Mouse (Mus musculus) kidney, postnatal 0 days (tissue): ENCODE data around the gene Fbxl7. TPM values are rescaled to one million over a fixed set of nuclear protein-coding genes. Genes with fewer than 3 reads are reported as not detected.
"Not testable (repeated sequence)": the region's sequence is repeated elsewhere in the genome, so short reads cannot be mapped to it uniquely, and the experiment has no call there.

ENCODE experiments used
- ATAC-seq: fragments of 200-750 bp; cut with Nextera tagmentation; replicated peaks from 2 replicates; pipeline ENCODE4 v1.8.0; 2017; ENCODE audit warnings: low read depth, moderate number of reproducible peaks, moderate TSS enrichment, moderate library complexity; ENCODE audit not compliant: low FRiP score
- DNase-seq: peaks from one replicate; pipeline ENCODE4 v3.0.0-alpha.2; 2016; ENCODE audit warnings: low spot score
- H3K27ac ChIP-seq: fragments of 300-500 bp; sonication (generic); 2 replicates; pipeline ENCODE4 v1.5.1; 2014; ENCODE audit warnings: mild to moderate bottlenecking
- H3K27me3 ChIP-seq: fragments of 300-500 bp; sonication (generic); 2 replicates; pipeline ENCODE4 v1.6.1; 2014; ENCODE audit warnings: low read length, mixed read lengths; ENCODE audit not compliant: insufficient read depth
- H3K36me3 ChIP-seq: fragments of 300-500 bp; sonication (generic); 2 replicates; pipeline ENCODE4 v1.6.1; 2014; ENCODE audit warnings: low read length, mixed read lengths; ENCODE audit not compliant: insufficient read depth
- H3K4me1 ChIP-seq: fragments of 300-500 bp; sonication (generic); replicated peaks from 2 replicates; pipeline ENCODE4 v1.6.1; 2014; ENCODE audit warnings: antibody characterized with exemption, low read length, mixed read lengths; ENCODE audit not compliant: insufficient read depth
- H3K4me2 ChIP-seq: fragments of 300-500 bp; sonication (generic); 2 replicates; pipeline ENCODE4 v1.6.1; 2014; ENCODE audit warnings: mild to moderate bottlenecking, low read length, moderate library complexity, mixed read lengths
- H3K4me3 ChIP-seq: fragments of 300-500 bp; sonication (generic); replicated peaks from 2 replicates; pipeline ENCODE4 v1.5.1; 2014; ENCODE audit warnings: low read depth, low read length
- H3K9ac ChIP-seq: fragments of 300-500 bp; sonication (generic); 2 replicates; pipeline ENCODE4 v1.6.1; 2014; ENCODE audit warnings: low read depth, low read length
- H3K9me3 ChIP-seq: fragments of 300-500 bp; sonication (generic); replicated peaks from 2 replicates; pipeline ENCODE4 v1.6.1; 2016; ENCODE audit warnings: low read length, inconsistent platforms, mixed read lengths
- CTCF ChIP-seq: IDR thresholded peaks from 2 replicates; pipeline ENCODE4 v1.5.1; 2016; ENCODE audit warnings: antibody characterized with exemption, low read depth, mild to moderate bottlenecking, moderate library complexity
- WGBS: fragments of 180-500 bp; shearing (Covaris S2); extraction: QIAGEN DNeasy Blood & Tissue Kit; methylation state at CpG from one replicate; pipeline ENCODE4 v1.1.7; 2014; 5-methylcytosine and 5-hydroxymethylcytosine counted together
- polyA plus RNA-seq: library from polyadenylated mRNA; unstranded; fragments of >200 nt; fragmentation: Nextera tagmentation; extraction: Ambion mirVana; gene quantifications from 2 replicates; pipeline ENCODE4 v1.2.1, GENCODE M21; 2015

The Fbxl7 gene
- polyA plus RNA-seq, 1 experiment from 2014 or later: 7.9 TPM

GRCm38 (mm10) chr15:26774895-26775294 is 120.5 kb downstream of the Fbxl7 start:
- no peak for DNase-seq
- no peak overlapping the region for H3K4me2 ChIP-seq
- ATAC-seq: no peak
- no peak overlapping the region for H3K27ac ChIP-seq
- 87% methylated on average over 2 of the region's 2 CpGs for WGBS
- no peak overlapping the region for H3K9ac ChIP-seq
- no peak for TF ChIP-seq CTCF
- no peaks in the 10 kb centered on the region for H3K4me1 ChIP-seq
- no peaks in the 10 kb centered on the region for H3K36me3 ChIP-seq
- H3K4me3 ChIP-seq: no peak overlapping the region
- H3K27me3 ChIP-seq: no peaks in the 10 kb centered on the region
- H3K9me3 ChIP-seq: no peaks in the 10 kb centered on the region

GRCm38 (mm10) chr15:26761651-26762050 is 133.7 kb downstream of the Fbxl7 start:
- 62% methylated on average over 4 of the region's 4 CpGs for WGBS
- DNase-seq (peak; percentile 11), ATAC-seq (no peak)
- Histone ChIP-seq H3K9ac (no peak overlapping the region), H3K4me2 (no peak overlapping the region), H3K4me3 (no peak overlapping the region), H3K36me3 (no peaks in the 10 kb centered on the region), H3K4me1 (no peaks in the 10 kb centered on the region), H3K27me3 (no peaks in the 10 kb centered on the region), H3K27ac (no peak overlapping the region), H3K9me3 (no peaks in the 10 kb centered on the region)
- no peak for TF ChIP-seq CTCF

GRCm38 (mm10) chr15:26748484-26748883 is 146.9 kb downstream of the Fbxl7 start:
- 97% methylated on average over 3 of the region's 3 CpGs for WGBS
- ATAC-seq (no peak), DNase-seq (no peak)
- Histone ChIP-seq H3K9ac (no peak overlapping the region), H3K36me3 (no peaks in the 10 kb centered on the region), H3K4me1 (no peaks in the 10 kb centered on the region), H3K27ac (no peak overlapping the region), H3K4me2 (no peak overlapping the region), H3K4me3 (no peak overlapping the region), H3K27me3 (no peaks in the 10 kb centered on the region), H3K9me3 (no peaks in the 10 kb centered on the region)
- no peak for TF ChIP-seq CTCF

GRCm38 (mm10) chr15:26732366-26732765 is 163.0 kb downstream of the Fbxl7 start:
- H3K36me3 ChIP-seq: no peaks in the 10 kb centered on the region
- ATAC-seq (no peak), DNase-seq (no peak)
- no peak overlapping the region for H3K9ac ChIP-seq
- H3K4me1 ChIP-seq: no peaks in the 10 kb centered on the region
- no peak overlapping the region for H3K27ac ChIP-seq
- H3K4me3 ChIP-seq: no peak overlapping the region
- no peaks in the 10 kb centered on the region for H3K27me3 ChIP-seq
- no peaks in the 10 kb centered on the region for H3K9me3 ChIP-seq
- H3K4me2 ChIP-seq: no peak overlapping the region
- TF ChIP-seq CTCF: no peak
- WGBS: 78% methylated on average over 2 of the region's 2 CpGs

- Histone ChIP-seq H3K9me3 (no peaks in the 10 kb centered on the region), H3K4me3 (no peak overlapping the region), H3K27ac (no peak overlapping the region), H3K27me3 (no peaks in the 10 kb centered on the region), H3K36me3 (no peaks in the 10 kb centered on the region), H3K4me1 (no peaks in the 10 kb centered on the region), H3K9ac (no peak overlapping the region), H3K4me2 (no peak overlapping the region)
- no peak for TF ChIP-seq CTCF
- 90% methylated on average over 2 of the region's 2 CpGs for WGBS
- no peak for ATAC-seq
- no peak for DNase-seq
Measured at GRCm38 (mm10) chr15:26730760-26731159, 164.6 kb downstream of the Fbxl7 start.

GRCm38 (mm10) chr15:26729341-26729740 is 166.0 kb downstream of the Fbxl7 start:
- H3K27ac ChIP-seq, H3K4me1 ChIP-seq, H3K4me3 ChIP-seq, H3K9ac ChIP-seq, H3K9me3 ChIP-seq, ATAC-seq, H3K36me3 ChIP-seq, H3K27me3 ChIP-seq, DNase-seq, H3K4me2 ChIP-seq: not testable (repeated sequence)
- WGBS: 80% methylated on average over 4 of the region's 7 CpGs

GRCm38 (mm10) chr15:26718390-26719036 is 176.9 kb downstream of the Fbxl7 start:
- Histone ChIP-seq H3K4me3 (no peak overlapping the region), H3K4me2 (no peak overlapping the region), H3K36me3 (no peaks in the 10 kb centered on the region), H3K4me1 (no peaks in the 10 kb centered on the region), H3K27ac (no peak overlapping the region), H3K27me3 (no peaks in the 10 kb centered on the region), H3K9ac (no peak overlapping the region), H3K9me3 (no peaks in the 10 kb centered on the region)
- ATAC-seq (no peak), DNase-seq (peak; percentile 47)
- TF ChIP-seq CTCF: no peak
- 13% methylated on average over 5 of the region's 5 CpGs for WGBS
